Mouse (Mus musculus): ENCODE data around the gene Ints4. TPM values are rescaled to one million over a fixed set of nuclear protein-coding genes. Genes with fewer than 3 reads are reported as not detected.

Gene Ints4
- polyA plus RNA-seq (2017; shearing (Covaris generic)) = 48.5 TPM

GRCm38 (mm10) chr7:97480821-97481339 lies at the start of gene Ints4:
Gene Ints4, plus strand, starts transcription at chr7:97480956.

GRCm38 (mm10) chr7:97451023-97451422 lies 29.7 kb upstream of the Ints4 start, which contains the start of gene Kctd14:
Gene Kctd14, plus strand, starts transcription at chr7:97451323.

GRCm38 (mm10) chr7:97579067-97579975 lies 98.6 kb downstream of the Ints4 start, which contains the start of the genes Aamdc and Rsf1:
Gene Aamdc, minus strand, starts transcription at chr7:97579497.
Gene Rsf1, plus strand, starts transcription at chr7:97579889.

Other genes with a start within 250 kb of the Ints4 start
- 4.3 TPM for gene Usp35, start 148.9 kb upstream of the Ints4 start, polyA plus RNA-seq (2017; shearing (Covaris generic))
- 3.2 TPM for gene Kctd21, start 148.6 kb upstream of the Ints4 start, polyA plus RNA-seq (2017; shearing (Covaris generic))
- 18.1 TPM for gene Alg8, start 109.3 kb upstream of the Ints4 start, polyA plus RNA-seq (2017; shearing (Covaris generic))
- 165 TPM for gene Ndufc2, start 81.0 kb upstream of the Ints4 start, polyA plus RNA-seq (2017; shearing (Covaris generic))
- not detected for gene Thrsp, start 63.2 kb upstream of the Ints4 start, polyA plus RNA-seq (2017; shearing (Covaris generic))
- 0.61 TPM for gene Kctd14, start 29.6 kb upstream of the Ints4 start, polyA plus RNA-seq (2017; shearing (Covaris generic))
- 47.4 TPM for gene Aamdc, start 98.5 kb downstream of the Ints4 start, polyA plus RNA-seq (2017; shearing (Covaris generic))
- 50.3 TPM for gene Rsf1, start 98.9 kb downstream of the Ints4 start, polyA plus RNA-seq (2017; shearing (Covaris generic))
- 127 TPM for gene Clns1a, start 215.7 kb downstream of the Ints4 start, polyA plus RNA-seq (2017; shearing (Covaris generic))

Data from CD4-positive, CD25-positive, alpha-beta regulatory T cell (primary cell).